Mouse (Mus musculus) gastrocnemius, postnatal 25 days (tissue): Measurements from ENCODE around the gene Ccdc188. TPM values are rescaled to one million over a fixed set of nuclear protein-coding genes. Genes with fewer than 3 reads are reported as not detected.

Experiments used
- DNase-seq: peaks from one replicate; pipeline ENCODE4 v3.0.0; 2022
- total RNA-seq, 2 experiments: library from RNA; stranded (reverse); gene quantifications; 1 replicate in 1 of 2; 2 replicates in 1 of 2; pipeline ENCODE4 v1.2.3; 2021

Ccdc188 gene
- total RNA-seq, 2 experiments from 2014 or later, result not detected

GRCm38 (mm10) chr16:18202061-18202460 lies 15.6 kb upstream of the Ccdc188 start:
- DNase-seq, result no peak

DNA sequence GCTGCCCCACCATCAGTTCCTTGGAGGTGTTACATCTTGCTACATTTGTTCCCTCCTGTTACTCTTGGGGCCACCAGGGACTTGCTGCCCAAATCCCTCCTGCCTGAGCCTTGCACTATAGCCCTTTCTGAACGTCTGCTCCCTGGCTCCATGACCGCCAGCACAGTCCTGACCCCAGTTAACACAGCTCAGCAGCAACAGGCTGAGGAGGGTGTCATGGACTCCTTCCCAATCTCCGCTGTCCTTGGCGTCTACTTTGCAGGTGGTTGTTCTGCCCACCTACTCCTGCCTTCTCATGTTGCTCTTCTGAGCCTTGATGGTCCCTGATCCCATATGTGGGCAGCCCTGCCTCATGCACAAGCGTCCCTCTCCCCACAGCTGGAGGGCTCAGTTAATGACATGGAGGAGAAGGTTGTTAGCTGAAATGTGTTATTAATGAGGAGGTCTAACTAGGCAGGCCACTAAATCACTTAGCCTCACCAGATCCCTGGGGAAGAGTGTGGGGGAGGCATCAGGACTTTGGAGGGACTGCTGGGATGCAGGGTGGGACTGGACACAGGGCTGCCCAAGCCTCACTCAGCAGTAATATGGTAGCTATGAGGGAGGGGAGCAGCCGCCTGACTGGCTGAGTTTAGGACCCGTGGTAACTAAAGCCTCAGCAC lies 14.1 kb upstream of the Ccdc188 start:
- no peak for DNase-seq

DNA sequence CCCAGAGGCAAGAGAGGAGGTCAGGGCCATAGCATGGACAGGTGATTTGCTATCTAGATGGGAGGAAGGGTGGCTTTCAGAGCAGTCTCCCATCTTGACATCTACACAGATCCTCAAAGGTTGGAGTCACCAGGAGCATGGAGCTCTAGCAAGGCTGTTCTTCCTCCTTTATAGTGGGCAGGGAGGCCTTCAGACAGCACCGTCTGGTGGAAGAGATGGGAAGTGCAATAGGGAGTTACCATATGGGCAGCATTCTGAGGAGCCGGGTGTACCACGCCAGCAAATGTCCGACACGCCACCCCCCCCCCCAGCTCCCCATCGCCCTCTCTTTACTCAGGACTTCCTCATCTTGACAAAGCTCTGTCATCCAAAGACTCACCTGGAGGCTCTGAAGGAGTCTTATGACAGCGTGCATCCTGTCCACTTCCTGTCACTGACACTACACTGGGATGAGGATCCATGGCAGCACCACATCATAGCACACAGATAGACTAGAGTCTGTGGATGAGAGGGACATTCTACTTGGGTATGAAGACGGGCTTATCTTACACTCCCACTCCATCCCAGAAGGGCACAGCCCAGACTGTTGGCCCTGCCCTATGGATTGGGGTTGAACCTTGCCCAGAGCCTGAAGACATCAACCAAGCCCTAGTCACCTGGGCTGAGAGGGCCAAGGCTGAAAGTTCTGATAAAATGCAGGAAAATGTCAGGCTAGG lies 6.8 kb upstream of the Ccdc188 start:
- no peak for DNase-seq

DNA sequence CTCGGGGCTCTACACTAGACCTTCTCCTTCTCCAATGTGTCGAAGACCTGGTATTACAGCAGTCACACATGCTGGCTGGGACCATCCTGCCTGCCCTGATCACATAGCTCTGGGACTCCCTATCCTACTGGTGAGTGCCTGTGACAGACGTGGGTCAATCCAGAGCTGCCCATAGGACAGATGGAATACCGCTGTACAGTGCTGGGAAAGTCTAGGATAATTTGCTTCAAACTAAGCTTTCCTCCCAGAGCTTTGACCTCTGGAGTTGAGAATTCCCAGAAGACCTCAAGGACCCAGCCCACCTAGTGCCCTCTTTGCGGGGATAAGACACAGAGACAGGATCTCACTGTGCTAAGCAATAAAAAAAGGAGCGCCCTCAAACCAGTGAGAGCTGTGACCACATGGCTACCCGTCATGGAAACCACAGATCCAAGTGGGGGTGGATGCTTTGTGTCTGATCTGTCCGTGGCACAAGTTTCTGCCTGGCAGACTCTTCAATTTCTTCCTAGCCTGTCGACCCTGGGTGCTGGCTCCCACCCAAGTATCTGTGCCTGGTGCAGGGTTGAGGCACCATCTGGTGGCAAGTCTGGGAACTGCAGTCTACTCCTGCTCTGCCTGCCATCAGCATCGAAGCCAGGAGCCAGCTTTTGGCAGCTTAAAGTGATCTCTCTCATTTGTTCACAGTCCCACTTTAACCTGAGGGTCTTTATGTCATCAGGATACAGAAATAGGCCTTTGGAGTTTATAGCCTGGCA lies 6.1 kb upstream of the Ccdc188 start:
- DNase-seq, result peak; percentile 63

GRCm38 (mm10) chr16:18213689-18214088 lies 4.0 kb upstream of the Ccdc188 start:
- DNase-seq, result no peak

- no peak for DNase-seq
Observed at GRCm38 (mm10) chr16:18214858-18215257, 2.8 kb upstream of the Ccdc188 start.

GRCm38 (mm10) chr16:18218580-18218996 lies 909 bp downstream of the Ccdc188 start:
- no peak for DNase-seq

DNA sequence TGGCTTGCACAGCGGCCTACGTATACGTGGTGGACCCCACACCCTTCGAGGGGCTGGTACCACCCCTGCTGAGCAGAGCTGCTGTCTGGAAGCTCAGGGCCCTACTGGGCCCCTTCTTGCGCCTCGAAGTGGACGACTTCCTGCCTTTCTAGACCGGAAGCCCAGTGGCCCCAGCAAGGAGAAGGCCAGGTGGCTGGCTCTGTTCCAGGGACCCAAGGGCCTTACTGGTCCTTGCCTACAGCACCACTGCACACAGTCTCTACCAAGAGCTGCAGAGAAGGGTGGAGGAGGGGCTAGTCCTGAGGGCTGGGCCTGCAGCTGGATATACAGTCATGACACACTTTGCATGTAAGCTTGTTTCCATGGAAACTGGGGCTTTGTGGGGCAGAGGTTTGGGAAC lies 2.3 kb downstream of the Ccdc188 start:
- no peak for DNase-seq

DNA sequence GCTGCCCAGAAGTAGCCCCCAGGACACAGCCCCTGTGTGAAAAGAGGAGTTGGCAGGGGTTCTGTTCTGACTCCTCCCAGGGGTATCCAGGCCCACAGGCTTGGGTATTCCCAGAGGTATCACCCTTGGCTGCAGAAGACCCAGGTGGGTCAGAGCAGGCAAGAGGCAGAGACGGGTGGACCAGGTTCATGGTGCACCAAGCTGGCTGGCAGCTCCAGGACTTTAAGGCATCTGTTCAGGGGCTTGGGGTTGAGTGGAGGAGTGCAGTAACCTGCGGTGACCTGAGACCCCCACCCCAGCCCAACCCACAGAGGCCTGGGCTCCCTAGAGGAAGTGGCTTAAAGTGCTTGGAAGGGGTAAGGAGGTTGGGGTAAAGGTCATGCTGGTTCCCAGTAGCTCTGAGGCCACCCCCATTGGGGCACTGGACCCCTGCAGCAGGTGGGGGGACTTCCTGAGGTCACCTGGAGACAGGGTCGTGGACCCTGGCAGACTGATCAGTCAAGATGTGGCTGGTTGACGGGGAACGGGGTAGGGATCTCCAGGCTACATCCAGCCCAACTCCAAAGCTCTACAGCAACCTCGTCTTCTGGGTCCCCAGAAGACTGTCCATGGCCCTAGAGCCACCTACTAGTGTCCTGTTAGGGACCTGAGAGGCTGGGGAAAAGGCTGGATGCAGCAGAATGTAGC lies 3.3 kb downstream of the Ccdc188 start:
- DNase-seq, result no peak

DNA sequence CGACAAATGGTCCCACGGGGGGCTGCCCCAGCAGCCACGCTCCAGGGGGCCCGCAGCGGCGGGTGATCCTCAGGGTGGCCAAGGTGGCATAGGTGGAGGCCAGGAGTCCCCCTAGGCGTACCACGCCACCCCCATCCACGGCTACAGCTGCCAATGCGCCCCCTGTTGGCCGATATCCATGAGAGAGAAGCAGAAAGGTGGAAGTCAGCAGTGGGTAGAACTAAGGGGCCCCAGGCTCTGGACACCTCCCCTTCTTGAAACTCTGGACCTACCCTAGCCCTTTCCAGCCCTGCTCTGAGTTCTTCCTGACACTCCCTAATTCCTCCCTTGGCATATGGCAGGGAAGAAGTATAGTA lies 3.8 kb downstream of the Ccdc188 start:
- no peak for DNase-seq

DNA sequence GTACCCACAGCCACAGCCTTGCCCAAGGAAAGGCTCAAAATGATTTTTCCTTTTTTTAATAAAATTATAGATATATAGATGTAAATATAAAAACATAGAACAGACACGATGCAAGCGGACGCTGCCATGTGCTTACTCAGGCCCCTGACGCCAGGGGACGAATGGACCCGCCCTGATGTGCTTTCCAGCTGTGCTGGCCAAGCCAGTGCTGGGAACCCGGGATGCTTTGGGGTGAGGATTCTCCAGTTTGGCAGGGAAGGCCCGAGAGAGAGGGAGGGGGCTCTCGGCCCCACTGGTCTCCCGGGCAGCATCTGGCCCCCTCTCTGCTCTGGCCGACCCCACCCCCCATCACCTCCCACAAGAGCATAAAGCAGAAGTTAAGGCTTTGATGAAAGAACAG lies 4.5 kb downstream of the Ccdc188 start:
- DNase-seq, result peak; percentile 66

DNA sequence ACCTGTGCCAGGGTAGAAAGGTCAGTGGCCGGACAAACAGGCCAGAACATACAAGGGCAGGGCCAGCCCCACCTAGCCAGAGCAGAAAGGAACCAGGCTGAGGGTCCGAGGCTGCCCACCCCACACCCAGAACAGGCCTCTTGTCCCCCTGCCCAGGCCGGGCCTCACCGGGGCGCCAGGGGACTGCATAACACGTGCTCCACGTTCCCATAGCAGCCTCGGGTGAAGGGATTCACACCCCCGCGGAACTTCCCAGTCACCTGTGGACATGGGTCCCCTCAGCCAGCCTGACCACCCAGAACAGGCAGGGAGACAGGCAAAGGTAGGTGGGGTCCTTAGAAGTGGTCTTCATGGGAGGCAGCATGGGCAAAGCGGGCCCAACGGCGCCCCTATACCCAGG lies 9.5 kb downstream of the Ccdc188 start:
- DNase-seq, result no peak

GRCm38 (mm10) chr16:18227897-18228422 lies 10.3 kb downstream of the Ccdc188 start:
- DNase-seq, result no peak

DNA sequence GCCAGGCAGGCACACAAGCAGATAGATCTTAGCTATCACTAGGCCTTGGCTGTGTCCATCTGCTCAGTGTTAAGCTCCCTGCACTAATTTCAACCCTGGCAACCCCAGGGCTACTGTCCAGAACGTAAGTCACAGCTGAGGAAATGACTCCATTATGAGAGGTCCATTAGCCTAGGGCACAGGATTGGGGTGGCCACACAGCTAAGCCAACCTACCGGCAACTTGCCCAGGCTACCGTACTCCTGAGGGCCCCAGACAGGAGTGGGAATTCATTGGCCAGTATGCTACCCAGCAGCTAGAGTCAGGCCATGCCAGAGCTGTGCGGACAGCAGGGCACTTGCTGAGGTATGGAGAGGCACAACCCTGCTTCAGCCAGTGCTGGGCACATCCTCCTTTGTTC lies 11.2 kb downstream of the Ccdc188 start:
- DNase-seq, result no peak

- peak; percentile 59 for DNase-seq
Observed at GRCm38 (mm10) chr16:18229622-18230021, 11.9 kb downstream of the Ccdc188 start.

DNA sequence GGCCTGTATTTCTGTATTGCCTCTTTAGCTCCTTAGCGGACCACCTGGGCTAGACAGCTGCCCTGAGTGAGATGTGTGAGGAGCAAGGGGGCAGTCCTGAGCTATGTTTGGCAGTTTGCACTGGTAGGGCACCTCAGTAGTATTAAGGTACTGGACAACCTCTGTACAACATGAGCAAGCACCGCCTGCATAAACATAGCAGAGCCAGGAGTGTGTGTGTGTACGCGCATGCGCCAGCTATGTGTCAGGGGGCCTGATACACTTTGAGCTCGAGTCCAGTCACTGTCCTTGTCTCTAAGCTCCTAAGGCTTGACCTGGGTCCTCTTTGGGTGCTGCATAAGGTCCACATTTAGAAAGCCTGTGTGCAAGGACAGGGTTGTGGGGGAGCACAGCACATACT lies 12.9 kb downstream of the Ccdc188 start:
- DNase-seq, result no peak

DNA sequence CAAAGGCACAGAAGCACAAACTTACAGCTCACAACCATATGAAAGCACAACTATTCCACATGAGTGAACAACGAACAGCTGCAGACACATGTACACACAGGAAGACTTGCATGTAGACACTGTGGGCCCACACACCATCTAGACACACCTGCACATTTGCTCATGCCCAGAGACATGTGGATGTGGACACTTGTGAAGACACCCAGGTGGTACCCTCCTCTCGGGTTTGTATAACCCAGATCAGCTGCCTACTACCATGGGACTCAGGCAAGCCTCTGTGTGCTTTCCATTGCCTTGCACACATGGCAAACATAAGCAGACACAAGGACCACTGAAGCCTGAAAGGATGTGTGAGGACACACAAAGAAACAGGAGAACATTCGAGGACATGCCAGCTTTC lies 13.4 kb downstream of the Ccdc188 start:
- no peak for DNase-seq

DNA sequence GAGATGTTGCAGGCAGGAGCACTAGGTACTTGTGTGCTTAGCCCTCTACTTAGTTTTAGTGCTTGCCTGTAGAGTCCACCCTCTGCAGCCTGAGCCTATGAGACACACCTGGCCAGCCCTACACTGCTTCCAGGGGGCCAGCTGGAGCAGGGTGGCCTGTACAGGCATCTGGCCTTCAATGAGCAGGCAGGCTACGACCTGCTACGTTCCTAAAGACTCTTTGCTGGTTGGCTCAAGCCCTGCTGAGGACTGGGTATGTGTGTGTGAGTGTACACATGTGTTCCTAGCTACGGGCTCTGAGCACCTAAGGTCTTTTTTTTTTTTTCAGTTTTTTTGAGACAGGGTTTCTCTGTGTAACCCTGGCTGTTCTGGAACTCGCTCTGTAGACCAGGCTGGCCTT lies 13.8 kb downstream of the Ccdc188 start:
- no peak for DNase-seq

DNA sequence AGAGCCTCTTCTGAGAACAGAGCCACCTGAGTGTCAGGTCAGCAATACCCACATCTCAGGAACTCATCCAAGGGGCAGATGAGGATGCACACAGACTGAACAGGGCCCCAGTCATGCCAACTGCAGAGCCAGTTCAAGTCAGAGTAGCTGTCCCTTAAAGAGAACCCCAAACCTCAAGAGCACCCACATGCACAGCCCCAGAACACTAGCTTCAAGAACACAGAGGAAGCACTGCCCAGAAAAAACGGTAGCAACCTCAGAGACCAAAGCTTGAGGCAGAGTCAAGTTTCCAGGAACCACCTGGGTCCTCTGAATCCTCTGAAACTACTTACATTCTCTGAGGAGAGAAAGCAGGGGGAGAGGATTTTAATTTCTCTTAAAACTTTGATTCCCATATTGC lies 15.8 kb downstream of the Ccdc188 start:
- no peak for DNase-seq

DNA sequence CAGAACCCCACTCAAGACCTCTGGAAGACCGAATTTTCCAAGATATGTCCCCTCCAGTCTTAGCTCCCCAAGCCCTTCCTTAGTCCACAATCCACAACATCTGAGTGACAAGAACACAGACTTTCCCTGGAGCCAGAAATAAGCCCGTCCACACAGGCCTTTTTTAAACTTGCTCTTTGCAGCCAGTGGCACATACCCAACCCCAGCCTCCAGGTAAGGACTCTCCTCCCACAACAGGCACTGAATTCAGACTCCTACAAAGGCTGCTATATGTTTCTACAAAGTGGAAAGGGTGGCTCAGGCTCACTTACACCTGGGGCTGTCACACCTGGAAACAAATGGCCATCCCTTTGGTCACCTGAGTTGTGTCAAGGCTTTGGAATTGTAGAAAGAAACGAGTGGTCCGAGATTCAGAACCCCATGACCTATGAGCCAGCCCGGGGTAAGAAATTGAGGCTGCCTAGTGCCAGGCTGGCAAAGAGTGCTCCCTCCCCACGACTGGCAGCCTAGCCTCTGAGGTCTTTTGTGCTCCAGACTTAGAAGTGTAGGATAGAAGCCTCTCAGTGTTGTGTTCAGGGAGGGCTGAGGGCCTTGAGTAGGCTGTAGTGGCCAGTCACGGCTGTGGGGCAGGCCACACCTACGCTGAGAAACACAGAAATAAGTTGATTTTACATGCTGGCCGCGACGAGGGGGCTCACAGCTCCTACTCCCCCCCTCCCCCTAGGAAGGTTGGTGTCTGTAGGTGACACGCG lies 16.4 kb downstream of the Ccdc188 start:
- DNase-seq, result no peak

DNA sequence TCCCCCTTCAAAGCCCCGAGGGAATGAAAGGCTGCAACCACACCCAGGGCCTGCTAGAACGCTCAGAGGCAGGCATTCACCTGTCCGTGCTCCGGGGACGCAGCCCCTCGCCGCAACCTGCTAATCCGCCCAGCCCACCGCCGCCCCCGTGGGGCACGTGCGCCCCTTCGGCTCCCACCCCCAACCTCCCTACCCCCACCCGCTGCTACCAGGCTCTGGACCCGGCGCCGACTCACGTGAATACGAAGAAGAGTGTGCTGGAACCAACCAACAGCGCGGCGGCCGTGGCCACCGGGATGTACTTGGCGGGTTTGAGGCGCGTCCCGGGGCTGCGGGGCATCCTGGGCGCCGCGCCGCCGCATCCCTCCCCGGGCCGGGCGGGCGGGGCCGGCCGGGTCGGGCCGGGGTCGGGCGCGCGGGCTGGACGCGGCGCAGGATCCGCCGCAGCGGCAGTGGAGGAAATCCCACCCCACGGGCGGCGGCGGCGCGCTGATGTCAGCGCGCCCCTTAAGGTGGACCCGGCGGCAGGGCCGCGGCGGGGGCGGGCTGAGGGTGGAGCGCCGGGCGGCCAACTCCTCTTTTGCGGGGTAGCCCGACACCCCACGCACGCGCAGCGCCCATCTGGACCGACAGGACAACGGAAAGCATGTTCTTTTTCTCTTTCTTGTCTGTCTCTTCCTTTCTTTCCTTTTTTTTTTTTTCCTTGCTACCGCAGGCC lies 17.2 kb downstream of the Ccdc188 start, which contains the start of gene Zdhhc8:
Zdhhc8 (minus strand) TSS at position 466 of the 718 bp plus-strand sequence.
- peak; percentile 83 for DNase-seq
